Mouse (Mus musculus) heart, adult 2 months (tissue): ENCODE measurements around the gene Dicer1. TPM values are rescaled to one million over a fixed set of nuclear protein-coding genes. Genes with fewer than 3 reads are reported as not detected.

Source experiments
- DNase-seq, 2 experiments: peaks; one replicate each; pipeline ENCODE4 v3.0.0; 2021
- H3K27ac ChIP-seq: fragments of 200-600 bp; 2 replicates; pipeline ENCODE4 v1.8.1; 2022
- H3K27me3 ChIP-seq: fragments of 200-500 bp; 2 replicates; pipeline ENCODE4 v1.6.1; 2012; ENCODE audit warnings: mild to moderate bottlenecking, low read length, inconsistent platforms, mixed read lengths; ENCODE audit not compliant: control insufficient read depth, insufficient read depth
- H3K36me3 ChIP-seq: fragments of 200-500 bp; 2 replicates; pipeline ENCODE4 v1.6.1; 2012; ENCODE audit warnings: low read length, inconsistent platforms; ENCODE audit not compliant: control insufficient read depth, insufficient read depth
- H3K4me1 ChIP-seq: fragments of 200-500 bp; 2 replicates; pipeline ENCODE4 v1.6.1; 2011; ENCODE audit warnings: low read length; ENCODE audit not compliant: control insufficient read depth, insufficient read depth
- H3K4me3 ChIP-seq: fragments of 200-600 bp; 2 replicates; pipeline ENCODE4 v1.8.1; 2022
- H3K79me2 ChIP-seq: fragments of 200-500 bp; replicated peaks from 2 replicates; pipeline ENCODE4 v1.6.1; 2012; ENCODE audit warnings: mild to moderate bottlenecking, inconsistent platforms, low read length, moderate library complexity, mixed read lengths; ENCODE audit not compliant: control insufficient read depth, insufficient read depth
- H3K9ac ChIP-seq: fragments of 200-500 bp; 2 replicates; pipeline ENCODE4 v1.6.1; 2012; ENCODE audit warnings: low read depth, mild to moderate bottlenecking, control low read depth, inconsistent platforms, low read length, mixed read lengths
- CTCF ChIP-seq: fragments of 200-600 bp; IDR thresholded peaks from 2 replicates; pipeline ENCODE4 v1.8.1; 2022; ENCODE audit warnings: antibody characterized with exemption, mild to moderate bottlenecking, moderate library complexity
- EP300 ChIP-seq: fragments of 200-500 bp; IDR thresholded peaks from 2 replicates; pipeline ENCODE4 v1.6.1; 2011; ENCODE audit warnings: low read depth, low read length, control low read depth; ENCODE audit not compliant: insufficient read depth
- POLR2A ChIP-seq: fragments of 200-500 bp; IDR thresholded peaks from 2 replicates; pipeline ENCODE4 v1.6.1; 2011; ENCODE audit warnings: mild to moderate bottlenecking, low read depth, low read length, control low read depth; ENCODE audit not compliant: insufficient read depth
- WGBS: fragments of 180-500 bp; shearing (Covaris S2); methylation state at CpG from one replicate; pipeline ENCODE4 v1.1.7; 2018; 5-methylcytosine and 5-hydroxymethylcytosine counted together
- intact Hi-C: fragments of 180-260 bp; cut with DNase I; formaldehyde crosslinking; loops from one replicate; pipeline ENCODE4 v1.15.1; 2025
- polyA plus RNA-seq: library from polyadenylated mRNA; depleted of rRNA; stranded (reverse); fragments of >200 nt; gene quantifications from 2 replicates; pipeline ENCODE4 v1.2.3, GENCODE M21; 2012; rRNA removed
- total RNA-seq, 2 experiments: library from RNA; stranded (reverse); gene quantifications; 2 replicates each; pipeline ENCODE4 v1.2.3; 2021

Gene Dicer1
- total and polyA plus RNA-seq, 3 experiments, result 6.9 to 24.3 (median 19.6) TPM

DNA sequence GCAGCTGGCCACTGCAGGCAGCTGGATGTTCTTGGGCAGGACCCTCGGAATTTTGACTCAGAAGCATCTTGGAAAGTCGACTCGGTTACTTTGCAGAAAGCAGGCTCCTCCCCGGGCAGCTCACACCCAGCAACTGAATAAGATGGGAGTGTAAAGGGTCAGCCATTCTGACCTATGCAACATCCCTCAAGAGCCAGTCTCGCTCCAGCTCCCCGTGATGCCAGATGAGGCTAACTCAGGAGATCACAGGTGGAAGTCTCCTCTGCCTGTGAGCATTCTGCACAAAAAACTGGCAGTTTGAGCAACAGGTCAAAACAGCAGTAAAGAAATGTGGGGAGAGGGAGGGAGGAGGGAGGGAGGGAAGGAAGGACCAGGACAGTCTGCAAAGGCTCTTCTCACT lies 100.5 kb downstream of the Dicer1 start:
- no peak for TF ChIP-seq CTCF
- TF ChIP-seq POLR2A, result no peak
- no peak for TF ChIP-seq EP300
- Histone ChIP-seq H3K79me2 (no peaks in the 10 kb centered on the region), H3K27me3 (no peaks in the 10 kb centered on the region), H3K27ac (no peak overlapping the region), H3K4me3 (no peak overlapping the region), H3K36me3 (no peaks in the 10 kb centered on the region), H3K9ac (no peak overlapping the region), H3K4me1 (no peaks in the 10 kb centered on the region)
- intact Hi-C loops, result no loop called here
- no peak for DNase-seq
- 67% methylated on average over 6 of the region's 6 CpGs for WGBS

DNA sequence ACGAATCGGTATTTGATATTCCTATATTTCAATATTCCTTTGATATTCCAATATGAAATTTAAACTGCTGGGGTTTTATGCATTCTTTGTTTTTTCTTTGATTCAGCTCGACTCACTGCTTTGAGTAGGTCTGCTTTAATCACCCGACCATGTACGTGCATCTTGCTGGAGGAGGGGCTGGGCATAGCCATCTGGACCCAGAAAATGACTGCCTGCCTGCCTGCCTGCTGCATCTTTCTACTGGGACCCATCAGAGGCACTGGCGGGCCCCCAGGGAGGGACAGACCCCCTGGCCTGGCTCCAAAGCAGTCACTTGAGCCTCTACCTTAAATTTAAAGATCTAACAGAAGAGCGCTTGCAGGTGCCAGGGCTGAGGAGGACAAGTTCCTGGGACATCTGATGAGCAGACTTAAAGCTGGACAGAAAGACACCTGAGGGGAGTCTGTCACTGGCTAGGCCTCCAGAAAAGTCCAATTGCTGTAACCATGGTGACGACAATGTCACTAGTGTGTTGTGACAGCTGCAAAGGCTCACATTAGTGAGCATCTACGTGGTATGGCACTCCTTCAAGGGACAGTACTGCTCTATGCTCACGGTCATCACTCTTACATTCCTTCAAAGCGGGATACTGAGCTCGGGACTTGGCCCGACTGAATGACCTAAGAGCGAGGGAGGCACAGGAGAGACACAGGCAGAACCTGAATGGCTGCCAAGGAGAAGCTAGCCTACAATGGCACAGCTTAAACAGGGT lies 101.1 kb downstream of the Dicer1 start:
- no peaks in the 10 kb centered on the region for H3K27me3 ChIP-seq
- DNase-seq, result no peak
- H3K27ac ChIP-seq, result no peak overlapping the region
- 70% methylated on average over 14 of the region's 14 CpGs for WGBS
- no peak overlapping the region for H3K9ac ChIP-seq
- intact Hi-C loops, result no loop called here
- no peaks in the 10 kb centered on the region for H3K4me1 ChIP-seq
- no peak overlapping the region for H3K4me3 ChIP-seq
- H3K36me3 ChIP-seq, result no peaks in the 10 kb centered on the region
- TF ChIP-seq EP300 (no peak), CTCF (no peak), POLR2A (no peak)
- no peaks in the 10 kb centered on the region for H3K79me2 ChIP-seq

DNA sequence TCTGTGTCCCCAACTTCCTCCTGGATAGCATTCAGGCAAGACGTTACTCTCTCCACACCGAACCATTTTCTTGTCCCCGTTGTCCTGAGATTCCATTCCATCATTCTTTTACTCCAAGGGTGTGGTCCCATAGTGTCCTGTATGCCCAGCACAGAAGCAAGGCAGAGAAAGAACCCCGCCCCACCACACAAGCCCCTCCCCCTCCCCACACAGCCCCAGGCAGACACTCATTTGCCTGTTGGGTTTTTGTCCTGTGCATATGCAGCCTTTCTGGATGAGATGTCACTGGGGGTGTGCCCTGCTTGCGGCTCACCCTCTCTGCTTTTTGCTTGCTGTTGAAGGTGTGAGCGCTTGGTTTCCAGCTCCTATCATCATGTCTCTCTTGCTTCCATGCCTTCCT lies 103.4 kb downstream of the Dicer1 start:
- WGBS, result 81% methylated on average over 6 of the region's 6 CpGs
- no peak overlapping the region for H3K9ac ChIP-seq
- TF ChIP-seq POLR2A (no peak), CTCF (no peak), EP300 (no peak)

DNA sequence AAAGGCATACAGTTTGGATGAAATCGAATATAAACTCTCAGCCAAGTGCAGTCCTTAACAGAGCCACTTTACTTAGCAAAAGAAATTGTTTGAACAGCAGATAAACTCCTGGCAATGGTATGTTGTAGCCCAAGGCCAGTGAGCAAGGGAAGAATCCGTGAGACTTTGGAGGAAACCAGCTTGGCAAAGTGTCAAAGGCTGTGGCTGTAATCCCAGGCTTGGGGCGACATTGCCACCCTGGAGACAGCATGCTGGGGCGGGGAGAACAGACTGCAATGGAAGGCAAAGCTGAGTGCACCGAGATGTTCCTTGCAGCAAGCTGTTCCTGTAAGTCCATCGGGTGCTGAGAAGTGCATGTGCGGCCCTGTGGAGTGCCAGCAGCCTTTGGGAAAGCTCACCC lies 109.4 kb downstream of the Dicer1 start:
- H3K27me3 ChIP-seq, result peaks cover 1% of the 10 kb centered on the region; the same call in 1 of the 2 replicates
- no peak for TF ChIP-seq POLR2A
- no peak for TF ChIP-seq EP300
- no peak for TF ChIP-seq CTCF
- no peaks in the 10 kb centered on the region for H3K4me1 ChIP-seq
- intact Hi-C loops, result no loop called here
- H3K4me3 ChIP-seq, result no peak overlapping the region
- no peaks in the 10 kb centered on the region for H3K36me3 ChIP-seq
- WGBS, result 45% methylated on average over 7 of the region's 7 CpGs
- H3K79me2 ChIP-seq, result no peaks in the 10 kb centered on the region
- H3K27ac ChIP-seq, result no peak overlapping the region
- no peak overlapping the region for H3K9ac ChIP-seq
- peak in 1 of 2 experiments; percentile 13 for DNase-seq

More for the DNA sequence above, 103.4 kb downstream of the Dicer1 start:
- Histone ChIP-seq H3K4me1 (no peaks in the 10 kb centered on the region), H3K4me3 (no peak overlapping the region), H3K79me2 (no peaks in the 10 kb centered on the region), H3K27me3 (no peaks in the 10 kb centered on the region), H3K36me3 (no peaks in the 10 kb centered on the region), H3K27ac (no peak overlapping the region)
- intact Hi-C loops, result no loop called here
- DNase-seq, result no peak

DNA sequence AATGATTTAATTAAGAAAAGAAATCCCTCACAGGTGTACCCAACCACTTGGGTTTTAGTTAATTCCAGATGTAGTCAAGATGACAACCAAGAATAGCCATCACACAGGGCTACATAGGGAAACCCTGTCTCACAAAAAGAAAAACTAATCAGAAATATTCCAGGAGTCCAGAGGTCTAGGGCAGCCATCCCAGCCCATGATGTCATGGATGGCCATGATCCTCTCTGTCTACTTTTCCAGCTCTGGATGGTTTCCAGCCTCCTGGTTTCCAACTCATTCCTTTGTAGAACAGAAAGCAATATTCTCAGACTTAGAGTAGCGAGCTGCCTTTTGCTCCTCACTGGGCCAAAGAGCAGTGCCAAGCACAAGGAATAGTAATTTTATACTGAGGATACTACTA lies 110.8 kb downstream of the Dicer1 start:
- 59% methylated on average over 1 of the region's 1 CpGs for WGBS
- no peak overlapping the region for H3K27ac ChIP-seq
- no peaks in the 10 kb centered on the region for H3K36me3 ChIP-seq
- intact Hi-C loops, result no loop called here
- TF ChIP-seq CTCF (no peak), EP300 (no peak), POLR2A (no peak)
- no peak overlapping the region for H3K4me3 ChIP-seq
- no peak overlapping the region for H3K9ac ChIP-seq
- H3K27me3 ChIP-seq, result peaks cover 1% of the 10 kb centered on the region; the same call in 1 of the 2 replicates
- no peaks in the 10 kb centered on the region for H3K79me2 ChIP-seq
- H3K4me1 ChIP-seq, result no peaks in the 10 kb centered on the region
- peak; percentile 45 to 65 for DNase-seq

DNA sequence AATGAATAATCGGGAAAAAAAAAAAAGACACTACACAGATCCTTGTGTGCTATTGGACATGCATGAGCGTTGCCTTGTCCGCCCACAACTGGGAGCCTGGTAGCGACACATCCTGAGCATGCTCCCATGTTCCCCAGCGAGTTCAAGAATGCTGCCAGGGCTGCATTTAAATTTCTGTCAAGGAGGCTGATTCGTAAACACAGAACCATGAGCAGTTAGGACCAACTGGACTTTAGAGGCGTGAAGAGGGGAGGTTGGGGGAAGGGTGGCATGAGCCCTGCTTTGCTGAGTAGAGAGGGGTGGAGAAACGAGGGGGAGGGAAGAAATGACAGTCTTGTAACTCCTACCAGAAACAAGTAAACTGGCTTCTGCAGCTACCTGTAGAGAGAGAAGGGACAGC lies 113.6 kb downstream of the Dicer1 start:
- H3K27me3 ChIP-seq, result peaks cover 1% of the 10 kb centered on the region; the same call in 1 of the 2 replicates
- H3K4me1 ChIP-seq, result no peaks in the 10 kb centered on the region
- no peak for DNase-seq
- TF ChIP-seq EP300 (no peak), CTCF (no peak), POLR2A (no peak)
- intact Hi-C loops, result no loop called here
- no peak overlapping the region for H3K27ac ChIP-seq
- WGBS, result 29% methylated on average over 8 of the region's 8 CpGs
- no peaks in the 10 kb centered on the region for H3K36me3 ChIP-seq
- H3K79me2 ChIP-seq, result no peaks in the 10 kb centered on the region
- H3K9ac ChIP-seq, result no peak overlapping the region
- H3K4me3 ChIP-seq, result no peak overlapping the region

Other genes with a start within 250 kb of the Dicer1 start
- gene Clmn, start 113.1 kb upstream of the Dicer1 start, total RNA-seq, result 1 to 10 TPM; 2.5 to 3.2 TPM
- gene Clmn, start 113.1 kb upstream of the Dicer1 start, polyA plus RNA-seq, result 1.0 and 1.1 TPM in 2 replicates